ENCODE assay signal across 19 mouse cellular contexts in the genomic region with DNA sequence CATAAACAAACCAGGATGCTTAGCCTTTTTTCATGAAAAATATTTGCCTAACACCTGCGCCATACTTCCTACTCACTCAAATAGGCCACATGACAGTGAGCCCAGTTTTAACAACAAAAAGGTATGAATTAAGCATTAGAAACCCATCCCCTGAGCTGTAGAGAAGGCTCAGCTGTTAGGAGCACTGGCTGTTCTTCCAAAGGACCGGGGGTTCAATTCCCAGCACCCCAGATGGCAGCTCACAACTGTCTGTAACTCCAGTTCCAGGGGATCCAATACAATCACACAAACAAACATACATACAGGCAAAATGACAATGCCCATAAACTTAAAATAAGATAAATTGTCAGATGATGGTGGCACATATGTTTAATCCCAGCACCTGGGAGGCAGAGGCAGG. TPM values are rescaled to one million over a fixed set of nuclear protein-coding genes. Genes with fewer than 3 reads are reported as not detected.
A peak's percentile ranks its signal among the peaks of the same experiment; 100 is the strongest.
DNase-seq lines count a peak whose midpoint lies in the region; ATAC-seq lines count a peak whose summit lies in the region.
"Had no signal": no experiment of that assay in that cellular context is flagged by ENCODE, and none has a peak within 500 bp of the region (broad histone marks: within the 10 kb centered on the region; RNA-seq: fewer than 3 reads in every experiment).

No protein-coding gene starts in this region.

- H3K27me3 ChIP-seq in heart, embryonic 10.5 days (ENCODE audit: insufficient read depth, poor library complexity, severe bottlenecking), result no peaks in the 10 kb centered on the region
- H3K27me3 ChIP-seq in midbrain, embryonic 11.5 days (ENCODE audit: control insufficient read depth, insufficient read depth, low read length), result no peaks in the 10 kb centered on the region
- peaks cover 4% of the 10 kb centered on the region; the same call in 1 of the 2 replicates for H3K27me3 ChIP-seq in midbrain, embryonic 16.5 days (ENCODE audit: control insufficient read depth, insufficient read depth, low read depth, low read length)

- peaks cover 30% of the 10 kb centered on the region; the same call in 1 of the 2 replicates for H3K4me1 ChIP-seq in heart, embryonic 10.5 days
- peaks cover 8% of the 10 kb centered on the region; the same call in 1 of the 2 replicates for H3K4me1 ChIP-seq in midbrain, embryonic 11.5 days (ENCODE audit: control insufficient read depth, insufficient read depth, low read length)
- H3K4me1 ChIP-seq in midbrain, embryonic 16.5 days (ENCODE audit: control insufficient read depth, insufficient read depth, low read length), result no peaks in the 10 kb centered on the region

- ATAC-seq in midbrain, embryonic 11.5 days (ENCODE audit: low FRiP score), result no peak
- no peak for ATAC-seq in midbrain, embryonic 16.5 days
- ATAC-seq: activated CD4-positive, CD25-positive, alpha-beta regulatory T cell, adult 4 months; CD4-positive, CD25-positive, alpha-beta regulatory T cell, adult 4 months; Patski had no signal

- no peak overlapping the region for H3K4me3 ChIP-seq in heart, embryonic 10.5 days
- H3K4me3 ChIP-seq in midbrain, embryonic 11.5 days (ENCODE audit: low read depth, low read length), result no peak overlapping the region
- H3K4me3 ChIP-seq in midbrain, embryonic 16.5 days (ENCODE audit: low read depth, low read length), result no peak overlapping the region

- peaks cover 13% of the 10 kb centered on the region; the same call in 1 of the 2 replicates for H3K36me3 ChIP-seq in heart, embryonic 10.5 days
- no peaks in the 10 kb centered on the region for H3K36me3 ChIP-seq in midbrain, embryonic 11.5 days (ENCODE audit: control insufficient read depth, insufficient read depth, low read length)
- no peaks in the 10 kb centered on the region for H3K36me3 ChIP-seq in midbrain, embryonic 16.5 days (ENCODE audit: control insufficient read depth, insufficient read depth, low read length)

- H3K27ac ChIP-seq in heart, embryonic 10.5 days, result no peak overlapping the region
- H3K27ac ChIP-seq in midbrain, embryonic 11.5 days (ENCODE audit: low read depth, low read length), result no peak overlapping the region
- no peak overlapping the region for H3K27ac ChIP-seq in midbrain, embryonic 16.5 days (ENCODE audit: low read length)

- H3K9ac ChIP-seq in midbrain, embryonic 11.5 days (ENCODE audit: low read length), result no peak overlapping the region
- H3K9ac ChIP-seq in midbrain, embryonic 16.5 days (ENCODE audit: low read depth, low read length), result no peak overlapping the region

- H3K9me3 ChIP-seq in heart, embryonic 10.5 days, result peaks cover 5% of the 10 kb centered on the region; the same call in 1 of the 2 replicates
- peaks cover 6% of the 10 kb centered on the region for H3K9me3 ChIP-seq in midbrain, embryonic 11.5 days (ENCODE audit: control insufficient read depth, low read length)
- H3K9me3 ChIP-seq in midbrain, embryonic 16.5 days (replicated peaks; ENCODE audit: control insufficient read depth, low read length, poor library complexity, severe bottlenecking), result 0 out of 2 replicates have a peak, but pooled peaks cover 3% of the 10 kb centered on the region

- 91% methylated on average over 2 of the region's 2 CpGs for WGBS in heart, embryonic 10.5 days
- WGBS in midbrain, embryonic 11.5 days, result 96% methylated on average over 2 of the region's 2 CpGs
- 93% methylated on average over 2 of the region's 2 CpGs for WGBS in midbrain, embryonic 16.5 days

- H3K4me2 ChIP-seq in midbrain, embryonic 11.5 days, result no peak overlapping the region
- no peak overlapping the region for H3K4me2 ChIP-seq in midbrain, embryonic 16.5 days (ENCODE audit: low read length)

- DNase-seq in heart, adult 11 months, result peak; percentile 60
- DNase-seq in heart, postnatal 4 days, result no peak
- peak; percentile 55 for DNase-seq in heart, embryonic 10.5 days (ENCODE audit: low spot score)
- no peak for DNase-seq in heart, adult 8-10 months (ENCODE audit: low spot score)
- DNase-seq in midbrain, embryonic 11.5 days (ENCODE audit: low spot score, missing footprints), result peak; percentile 26
- DNase-seq: adrenal gland, adult 2 months; adrenal gland, adult 8-10 months; adrenal gland, postnatal 10 days; adrenal gland, postnatal 14 days; adrenal gland, postnatal 25 days; adrenal gland, postnatal 36 days; B cell, adult 2 months; cerebellum, adult 11 months; cerebellum, adult 11-12 months; cerebellum, adult 18-20 months had no signal

RNA-seq across cellular contexts. Expression of gene Pip5k1b, which starts 5.7 kb away (rescaled TPM):
- total RNA-seq in heart, postnatal 4 days (2021), result 10 to 100 TPM; 29.9 to 31.2 TPM
- 6.3 and 7.7 TPM in 2 replicates for polyA plus RNA-seq in heart, embryonic 10.5 days (2016; fragmentation: Nextera tagmentation; extraction: Ambion mirVana)
- 10 to 100 TPM; 20.2 to 23.1 (median 21.5) TPM for total RNA-seq in heart, adult 8-10 months (2022)
- 2.3 and 2.9 TPM in 2 replicates for polyA plus RNA-seq in midbrain, embryonic 11.5 days (2014; fragmentation: Nextera tagmentation; extraction: Ambion mirVana)
- polyA plus RNA-seq in midbrain, embryonic 16.5 days (2015; fragmentation: Nextera tagmentation; extraction: Ambion mirVana), result 1.0 and 1.6 TPM in 2 replicates

Comparison
In these comparisons a context has a peak if more than half of its experiments do, and no peak if none do; other contexts are left out.
1. DNase-seq: peak in heart, adult 11 months (single experiment), heart, embryonic 10.5 days (single experiment) and midbrain, embryonic 11.5 days (single experiment); none in heart, postnatal 4 days (single experiment) and heart, adult 8-10 months (single experiment).